ENCODE assay signal across 22 mouse cellular contexts in the genomic region with DNA sequence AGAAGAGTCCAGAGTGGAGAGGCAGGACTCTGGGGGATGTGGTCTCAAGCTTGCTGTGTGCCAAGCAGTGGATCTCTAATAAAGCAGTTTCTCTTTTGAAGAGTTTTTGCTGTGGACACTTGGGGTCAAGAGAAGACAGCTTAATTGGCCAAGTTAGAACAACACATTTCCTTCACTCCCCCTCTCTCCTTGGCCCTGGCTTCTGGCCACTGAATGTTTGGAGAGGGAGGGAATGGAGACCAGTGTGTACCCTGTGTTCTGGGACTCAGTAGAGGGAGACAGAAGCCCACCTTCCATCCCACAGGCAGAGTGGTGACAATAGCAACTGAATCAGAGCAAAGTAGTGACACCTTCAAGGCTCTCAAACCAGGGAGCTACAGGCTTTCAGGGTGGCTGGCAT.
DNase-seq lines count a peak whose midpoint lies in the region; ATAC-seq lines count a peak whose summit lies in the region.
"Had no signal": no experiment of that assay in that cellular context is flagged by ENCODE, and none has a peak within 500 bp of the region (broad histone marks: within the 10 kb centered on the region; RNA-seq: fewer than 3 reads in every experiment).

No protein-coding gene starts in this region.

- no peak for DNase-seq in heart, embryonic 10.5 days (ENCODE audit: low spot score)
- DNase-seq in heart, postnatal 25 days (ENCODE audit: low spot score): no peak
- DNase-seq in kidney, postnatal 14 days: peak; percentile 49
- DNase-seq in heart, postnatal 10 days: peak; percentile 18 to 32
- DNase-seq in limb, embryonic 10.5 days (ENCODE audit: low spot score): no peak
- no peak for DNase-seq in left cerebral cortex, postnatal 36 days (ENCODE audit: low spot score in 2 of 2)
- DNase-seq: adrenal gland, postnatal 14 days; cerebellum, adult 9-10 months; gastrocnemius, adult 2 months; liver, embryonic 13.5 days; lung, adult 2 months; lung, postnatal 4 days; thymus, adult 2 months; thymus, postnatal 4 days had no signal

- H3K9me3 ChIP-seq in heart, embryonic 10.5 days: no peaks in the 10 kb centered on the region
- no peaks in the 10 kb centered on the region for H3K9me3 ChIP-seq in kidney, embryonic 15.5 days (replicated peaks)
- no peaks in the 10 kb centered on the region for H3K9me3 ChIP-seq in heart, embryonic 13.5 days
- no peaks in the 10 kb centered on the region for H3K9me3 ChIP-seq in limb, embryonic 10.5 days (replicated peaks)
- H3K9me3 ChIP-seq: forebrain, embryonic 13.5 days; hindbrain, embryonic 15.5 days; limb, embryonic 13.5 days; liver, embryonic 13.5 days; midbrain, embryonic 15.5 days; neural tube, embryonic 12.5 days had no signal

- H3K4me1 ChIP-seq in heart, embryonic 10.5 days: peaks cover 31% of the 10 kb centered on the region
- H3K4me1 ChIP-seq in kidney, embryonic 15.5 days: peaks cover 34% of the 10 kb centered on the region
- H3K4me1 ChIP-seq in heart, embryonic 13.5 days: peaks cover 36% of the 10 kb centered on the region
- H3K4me1 ChIP-seq in limb, embryonic 10.5 days: peaks cover 11% of the 10 kb centered on the region
- H3K4me1 ChIP-seq: liver, embryonic 13.5 days; neural tube, embryonic 12.5 days had no signal

- intact Hi-C loops in heart, postnatal 25 days (cut with DNase I): no loop called here
- intact Hi-C loops in heart, postnatal 10 days (cut with DNase I): no loop called here
- intact Hi-C loops in left cerebral cortex, postnatal 36 days (cut with DNase I): no loop called here

- H3K4me2 ChIP-seq in kidney, embryonic 15.5 days: no peak overlapping the region
- H3K4me2 ChIP-seq in heart, embryonic 13.5 days: peak overlapping the region; percentile 65
- H3K4me2 ChIP-seq: forebrain, embryonic 13.5 days; hindbrain, embryonic 15.5 days; limb, embryonic 13.5 days; liver, embryonic 13.5 days; midbrain, embryonic 15.5 days; neural tube, embryonic 12.5 days had no signal

- no peaks in the 10 kb centered on the region for H3K27me3 ChIP-seq in heart, embryonic 10.5 days (ENCODE audit: insufficient read depth, poor library complexity, severe bottlenecking)
- H3K27me3 ChIP-seq in kidney, embryonic 15.5 days: no peaks in the 10 kb centered on the region
- H3K27me3 ChIP-seq in heart, embryonic 13.5 days (replicated peaks): no peaks in the 10 kb centered on the region
- H3K27me3 ChIP-seq in limb, embryonic 10.5 days (ENCODE audit: low read depth, poor library complexity, severe bottlenecking): no peaks in the 10 kb centered on the region
- H3K27me3 ChIP-seq: forebrain, embryonic 13.5 days; hindbrain, embryonic 15.5 days; limb, embryonic 13.5 days; liver, embryonic 13.5 days; midbrain, embryonic 15.5 days; neural tube, embryonic 12.5 days had no signal

- H3K4me3 ChIP-seq in heart, embryonic 10.5 days: no peak overlapping the region
- no peak overlapping the region for H3K4me3 ChIP-seq in kidney, embryonic 15.5 days (replicated peaks)
- no peak overlapping the region for H3K4me3 ChIP-seq in heart, embryonic 13.5 days
- H3K4me3 ChIP-seq in limb, embryonic 10.5 days: no peak overlapping the region
- H3K4me3 ChIP-seq: forebrain, embryonic 13.5 days; gastrocnemius, adult 2 months; hindbrain, embryonic 15.5 days; limb, embryonic 13.5 days; liver, embryonic 13.5 days; midbrain, embryonic 15.5 days; neural tube, embryonic 12.5 days had no signal

- no peak for ATAC-seq in kidney, embryonic 15.5 days (replicated peaks; ENCODE audit: low FRiP score)
- ATAC-seq in heart, embryonic 13.5 days (ENCODE audit: extremely low read depth, insufficient number of reproducible peaks, low FRiP score, low TSS enrichment): peak; percentile 33; the same call in 1 of the 2 replicates
- ATAC-seq: CD4-positive, CD25-positive, alpha-beta regulatory T cell, adult 4 months; forebrain, embryonic 13.5 days; midbrain, embryonic 15.5 days had no signal

- H3K36me3 ChIP-seq in heart, embryonic 10.5 days: no peaks in the 10 kb centered on the region
- H3K36me3 ChIP-seq in kidney, embryonic 15.5 days: no peaks in the 10 kb centered on the region
- H3K36me3 ChIP-seq in heart, embryonic 13.5 days: no peaks in the 10 kb centered on the region
- no peaks in the 10 kb centered on the region for H3K36me3 ChIP-seq in limb, embryonic 10.5 days
- H3K36me3 ChIP-seq: hindbrain, embryonic 15.5 days; limb, embryonic 13.5 days; liver, embryonic 13.5 days; midbrain, embryonic 15.5 days; neural tube, embryonic 12.5 days had no signal

- no peak overlapping the region for H3K9ac ChIP-seq in kidney, embryonic 15.5 days
- H3K9ac ChIP-seq in heart, embryonic 13.5 days: no peak overlapping the region
- H3K9ac ChIP-seq: forebrain, embryonic 13.5 days; hindbrain, embryonic 15.5 days; limb, embryonic 13.5 days; liver, embryonic 13.5 days; midbrain, embryonic 15.5 days; neural tube, embryonic 12.5 days had no signal

- peak overlapping the region; percentile 79 for H3K27ac ChIP-seq in heart, embryonic 10.5 days
- no peak overlapping the region for H3K27ac ChIP-seq in kidney, embryonic 15.5 days
- H3K27ac ChIP-seq in heart, embryonic 13.5 days (replicated peaks): peak overlapping the region; percentile 86
- no peak overlapping the region for H3K27ac ChIP-seq in limb, embryonic 10.5 days
- H3K27ac ChIP-seq: forebrain, embryonic 13.5 days; gastrocnemius, adult 2 months; hindbrain, embryonic 15.5 days; limb, embryonic 13.5 days; liver, embryonic 13.5 days; midbrain, embryonic 15.5 days; neural tube, embryonic 12.5 days had no signal

Comparison
In these comparisons a context has a peak if more than half of its experiments do, and no peak if none do; other contexts are left out.
1. DNase-seq: peak in kidney, postnatal 14 days (single experiment) and heart, postnatal 10 days (2 of 2); none in heart, embryonic 10.5 days (single experiment), heart, postnatal 25 days (single experiment), limb, embryonic 10.5 days (single experiment) and left cerebral cortex, postnatal 36 days (0 of 2).
2. H3K27ac ChIP-seq: peak in heart, embryonic 10.5 days (single experiment) and heart, embryonic 13.5 days (single experiment); none in kidney, embryonic 15.5 days (single experiment) and limb, embryonic 10.5 days (single experiment).